Comparison of ENCODE assay signal across 7 mouse cellular contexts in the genomic region with DNA sequence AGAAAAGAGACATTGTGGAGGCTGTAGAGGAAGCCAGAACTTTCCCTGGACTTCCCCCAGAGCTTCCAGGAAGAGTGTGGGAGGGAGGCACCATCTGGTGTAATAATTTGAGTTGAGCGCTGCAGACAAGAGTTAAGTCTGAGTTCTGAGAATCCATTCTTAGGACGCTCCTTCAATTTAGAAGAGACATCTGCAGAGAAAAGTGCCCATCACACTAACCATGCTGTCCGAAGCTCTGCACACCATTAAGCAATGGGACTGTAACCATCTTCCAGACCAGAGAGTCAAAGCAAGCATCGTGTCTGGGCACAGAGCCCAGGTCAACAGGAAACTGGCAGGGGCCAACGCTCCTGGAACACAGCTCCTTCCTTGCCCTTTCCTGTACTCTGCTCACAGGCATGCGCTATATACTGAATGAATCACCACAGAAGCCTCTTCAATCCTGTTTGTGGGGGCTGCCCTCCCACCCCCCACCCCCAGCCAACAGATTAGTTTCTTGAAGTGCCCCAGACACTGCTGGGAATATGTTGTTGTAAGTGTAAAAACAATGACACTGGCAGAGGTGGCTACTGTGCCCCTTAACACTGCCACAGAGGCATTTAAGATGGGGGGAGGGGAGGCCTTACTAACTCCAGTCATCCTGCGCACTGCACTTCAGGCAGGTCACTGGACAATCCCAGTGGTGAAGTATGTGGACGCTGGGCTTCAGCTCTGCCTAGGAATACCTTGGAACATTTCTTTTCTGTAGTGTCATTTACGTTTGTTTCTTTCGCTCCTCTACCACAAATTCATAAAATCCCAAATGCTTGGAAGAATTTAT.
DNase-seq lines count a peak whose midpoint lies in the region; ATAC-seq and TF ChIP-seq lines count a peak whose summit lies in the region.

No protein-coding gene starts in this region.

- TF ChIP-seq EP300 in lung, postnatal 0 days (IDR thresholded peaks at IDR 0.05), result peak; percentile 78

- no peak overlapping the region for H3K4me2 ChIP-seq in embryonic facial prominence, embryonic 13.5 days
- H3K4me2 ChIP-seq in heart, embryonic 15.5 days, result peak overlapping the region; percentile 32
- H3K4me2 ChIP-seq in lung, postnatal 0 days (replicated peaks; ENCODE audit: low read depth, low read length), result peak overlapping the region; percentile 8; the same call in 1 of the 2 replicates

- no peak for TF ChIP-seq CTCF in E14TG2a.4 (conservative IDR thresholded peaks at IDR 0.05; ENCODE audit: low read length)
- TF ChIP-seq CTCF in lung, postnatal 0 days (IDR thresholded peaks at IDR 0.05), result no peak

- H3K4me1 ChIP-seq in E14TG2a.4 (replicated peaks; ENCODE audit: low read depth, low read length), result peaks cover 8% of the 10 kb centered on the region
- peaks cover 14% of the 10 kb centered on the region; the same call in 1 of the 2 replicates for H3K4me1 ChIP-seq in embryonic facial prominence, embryonic 13.5 days
- H3K4me1 ChIP-seq in heart, embryonic 15.5 days (replicated peaks), result peaks cover 12% of the 10 kb centered on the region
- H3K4me1 ChIP-seq in lung, postnatal 0 days (ENCODE audit: insufficient read depth, low read depth, low read length), result peaks cover 11% of the 10 kb centered on the region; the same call in 1 of the 2 replicates

- H3K36me3 ChIP-seq in E14TG2a.4 (ENCODE audit: insufficient read depth, low read length), result peaks cover 14% of the 10 kb centered on the region
- peaks cover 20% of the 10 kb centered on the region for H3K36me3 ChIP-seq in embryonic facial prominence, embryonic 13.5 days
- H3K36me3 ChIP-seq in heart, embryonic 15.5 days, result peaks cover 17% of the 10 kb centered on the region
- 0 out of 2 replicates have a peak, but pooled peaks cover 6% of the 10 kb centered on the region for H3K36me3 ChIP-seq in lung, postnatal 0 days (ENCODE audit: insufficient read depth, low read length)

- no peak for ATAC-seq in embryonic facial prominence, embryonic 13.5 days (ENCODE audit: insufficient number of reproducible peaks, insufficient read depth, low FRiP score, low TSS enrichment, low read depth)
- ATAC-seq in heart, embryonic 15.5 days (replicated peaks; ENCODE audit: insufficient number of reproducible peaks, insufficient read depth, low FRiP score, low read depth), result peak; percentile 84
- ATAC-seq in lung, postnatal 0 days, result peak; percentile 96

- 0 out of 2 replicates have a peak overlapping the region, but pooled peaks have one; percentile 12 for H3K27ac ChIP-seq in embryonic facial prominence, embryonic 13.5 days
- H3K27ac ChIP-seq in heart, embryonic 15.5 days, result peak overlapping the region; percentile 78
- peak overlapping the region; percentile 66 for H3K27ac ChIP-seq in lung, postnatal 0 days (ENCODE audit: low read length)

- H3K27me3 ChIP-seq in E14TG2a.4 (ENCODE audit: insufficient read depth, low read length), result no peaks in the 10 kb centered on the region
- no peaks in the 10 kb centered on the region for H3K27me3 ChIP-seq in embryonic facial prominence, embryonic 13.5 days
- H3K27me3 ChIP-seq in heart, embryonic 15.5 days, result no peaks in the 10 kb centered on the region
- H3K27me3 ChIP-seq in lung, postnatal 0 days (replicated peaks; ENCODE audit: insufficient read depth, low read length), result no peaks in the 10 kb centered on the region

- H3K9me3 ChIP-seq in E14TG2a.4 (ENCODE audit: low read length), result no peaks in the 10 kb centered on the region
- no peaks in the 10 kb centered on the region for H3K9me3 ChIP-seq in embryonic facial prominence, embryonic 13.5 days
- no peaks in the 10 kb centered on the region for H3K9me3 ChIP-seq in heart, embryonic 15.5 days (replicated peaks)
- H3K9me3 ChIP-seq in lung, postnatal 0 days (ENCODE audit: low read length), result no peaks in the 10 kb centered on the region

- peak; percentile 34 to 63 for DNase-seq in adrenal gland, adult 18-20 months (ENCODE audit: low spot score in 2 of 2)
- peak; percentile 25 to 59 for DNase-seq in layer of hippocampus, adult 18-20 months (ENCODE audit: low spot score in 2 of 2)
- DNase-seq in lung, postnatal 0 days (ENCODE audit: low spot score), result peak; percentile 86
- peak; percentile 42 to 78 for DNase-seq in urinary bladder, postnatal 36 days (ENCODE audit: low spot score in 2 of 2)

- WGBS in embryonic facial prominence, embryonic 13.5 days, result 76% methylated on average over 10 of the region's 10 CpGs
- WGBS in heart, embryonic 15.5 days, result 39% methylated on average over 10 of the region's 10 CpGs
- WGBS in lung, postnatal 0 days, result 29% methylated on average over 10 of the region's 10 CpGs

- no peak overlapping the region for H3K9ac ChIP-seq in embryonic facial prominence, embryonic 13.5 days
- no peak overlapping the region for H3K9ac ChIP-seq in heart, embryonic 15.5 days
- no peak overlapping the region for H3K9ac ChIP-seq in lung, postnatal 0 days (replicated peaks; ENCODE audit: low read depth)

- H3K4me3 ChIP-seq in E14TG2a.4 (replicated peaks; ENCODE audit: low read length), result peak overlapping the region; percentile 43; the same call in 1 of the 2 replicates
- H3K4me3 ChIP-seq in embryonic facial prominence, embryonic 13.5 days, result no peak overlapping the region
- H3K4me3 ChIP-seq in heart, embryonic 15.5 days, result no peak overlapping the region
- H3K4me3 ChIP-seq in lung, postnatal 0 days (ENCODE audit: low read depth, low read length), result no peak overlapping the region

Comparison
In these comparisons a context has a peak if more than half of its experiments do, and no peak if none do; other contexts are left out.
1. H3K27ac ChIP-seq: peak in every context shown above with its lines; median percentile 78 in heart, embryonic 15.5 days; 66 in lung, postnatal 0 days; 12 in embryonic facial prominence, embryonic 13.5 days.